Mouse (Mus musculus): ENCODE measurements at regions not wholly inside any gene's neighbourhood (a gene's known extent, or its start where the extent isn't known, plus 50 kb on each side); places are given as distances from the start of the nearest gene placed in this dataset.

GRCm38 (mm10) chr13:99579596-99580175 lies 63.3 kb upstream of the Map1b start:
- Histone ChIP-seq H3K36me3 (replicated peaks; ENCODE audit: low read length) (no peaks in the 10 kb centered on the region), H3K9me3 (peaks cover 18% of the 10 kb centered on the region), H3K27me3 (replicated peaks) (no peaks in the 10 kb centered on the region), H3K4me1 (no peaks in the 10 kb centered on the region), H3K4me3 (replicated peaks) (no peak overlapping the region)
- TF ChIP-seq GATA1 (IDR thresholded peaks at IDR 0.05; ENCODE audit: borderline replicate concordance, low read length) = no peak
- TF ChIP-seq FLI1 (IDR thresholded peaks at IDR 0.05; ENCODE audit: low read length) = no peak

GRCm38 (mm10) chr13:99577686-99578085 lies 61.3 kb upstream of the Map1b start:
- Histone ChIP-seq H3K9me3 (peaks cover 20% of the 10 kb centered on the region), H3K36me3 (replicated peaks; ENCODE audit: low read length) (no peaks in the 10 kb centered on the region), H3K4me1 (no peaks in the 10 kb centered on the region), H3K27me3 (replicated peaks) (no peaks in the 10 kb centered on the region), H3K4me3 (replicated peaks) (no peak overlapping the region)
- TF ChIP-seq GATA1 (IDR thresholded peaks at IDR 0.05; ENCODE audit: borderline replicate concordance, low read length) = no peak
- no peak for TF ChIP-seq FLI1 (IDR thresholded peaks at IDR 0.05; ENCODE audit: low read length)

- H3K4me1 ChIP-seq = no peaks in the 10 kb centered on the region
- H3K9me3 ChIP-seq = peaks cover 8% of the 10 kb centered on the region; the same call in 1 of the 2 replicates
- no peaks in the 10 kb centered on the region for H3K27me3 ChIP-seq (replicated peaks)
- H3K36me3 ChIP-seq (replicated peaks; ENCODE audit: low read length) = no peaks in the 10 kb centered on the region
- H3K4me3 ChIP-seq (replicated peaks) = no peak overlapping the region
- TF ChIP-seq GATA1 (IDR thresholded peaks at IDR 0.05; ENCODE audit: borderline replicate concordance, low read length) = no peak
- no peak for TF ChIP-seq FLI1 (IDR thresholded peaks at IDR 0.05; ENCODE audit: low read length)
Measured at GRCm38 (mm10) chr13:99573021-99573420, 56.7 kb upstream of the Map1b start.

- H3K4me1 ChIP-seq = no peaks in the 10 kb centered on the region
- no peaks in the 10 kb centered on the region for H3K36me3 ChIP-seq (replicated peaks; ENCODE audit: low read length)
- no peak overlapping the region for H3K4me3 ChIP-seq (replicated peaks)
- H3K27me3 ChIP-seq (replicated peaks) = no peaks in the 10 kb centered on the region
- H3K9me3 ChIP-seq = 0 out of 2 replicates have a peak, but pooled peaks cover 5% of the 10 kb centered on the region
- no peak for TF ChIP-seq FLI1 (IDR thresholded peaks at IDR 0.05; ENCODE audit: low read length)
- TF ChIP-seq GATA1 (IDR thresholded peaks at IDR 0.05; ENCODE audit: borderline replicate concordance, low read length) = no peak
Measured at GRCm38 (mm10) chr13:99572381-99572780, 56.0 kb upstream of the Map1b start.

Measured in megakaryocyte, embryonic 14.5 days (primary cell).